Mouse (Mus musculus): Measurements from ENCODE around the gene Kcnk16. TPM values are rescaled to one million over a fixed set of nuclear protein-coding genes. Genes with fewer than 3 reads are reported as not detected.

The Kcnk16 gene
- total RNA-seq, 4 experiments from 2014 or later, result not detected

DNA sequence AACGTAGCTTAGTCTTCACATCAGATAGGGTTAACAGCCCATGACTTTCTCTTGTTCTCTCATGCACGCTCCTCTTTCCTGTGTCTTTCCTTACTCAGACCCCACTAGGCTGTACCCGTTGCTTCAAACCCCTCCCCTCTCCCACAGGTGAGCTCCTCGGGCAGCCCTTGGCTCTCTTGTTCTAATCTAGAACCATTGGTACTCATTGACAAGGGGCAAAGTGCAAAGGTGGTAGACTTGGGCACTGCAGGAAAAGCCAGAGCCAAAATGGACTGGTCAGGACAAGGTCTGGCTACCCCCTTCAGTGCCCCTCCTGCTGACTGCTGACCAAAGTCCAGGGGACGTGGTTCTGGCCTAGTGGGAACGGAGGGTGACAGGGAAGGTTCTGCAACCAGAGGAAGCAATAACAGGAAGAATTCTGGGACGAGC lies 38.9 kb downstream of the Kcnk16 start:
- DNase-seq (ENCODE audit: low spot score), result no peak

DNA sequence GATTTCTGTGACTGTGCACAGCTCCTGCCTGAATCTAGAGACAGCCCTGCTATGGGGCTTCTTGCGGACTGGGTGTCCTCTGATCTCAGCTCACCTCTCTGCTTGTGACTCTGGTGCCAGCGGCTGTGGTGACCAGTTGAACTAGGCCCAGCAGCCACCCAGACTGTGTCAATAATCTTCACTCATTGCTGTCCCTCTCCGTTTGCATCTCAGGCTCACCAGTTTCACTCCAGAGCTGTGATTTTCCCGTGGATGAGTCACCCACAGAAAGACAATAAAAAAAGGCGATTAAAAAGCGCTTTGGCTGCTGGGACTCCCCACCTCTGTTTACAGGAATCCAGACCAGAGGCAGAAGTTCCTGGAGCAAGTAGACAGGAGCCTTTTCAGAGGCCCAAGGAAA lies 39.6 kb downstream of the Kcnk16 start:
- DNase-seq (ENCODE audit: low spot score), result no peak

DNA sequence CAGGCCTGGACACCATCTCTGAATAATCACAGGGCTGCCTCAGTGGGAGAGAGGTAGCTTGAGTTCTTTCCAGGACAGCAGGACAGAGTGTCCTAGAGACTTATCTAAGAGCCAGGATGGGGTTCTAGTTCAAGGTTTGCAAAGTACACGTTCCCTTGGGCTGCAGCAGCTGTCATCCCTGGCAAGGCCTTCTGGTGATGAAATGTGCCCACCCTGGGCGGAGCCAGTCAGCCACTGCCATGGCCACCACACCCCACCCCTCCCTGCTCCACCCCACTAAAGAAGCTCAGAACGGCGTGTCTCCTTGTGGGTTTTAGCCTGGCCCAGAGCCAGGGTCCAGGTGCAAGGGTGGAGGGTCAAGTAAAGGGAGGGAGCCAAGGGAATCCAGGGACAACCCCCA lies 40.7 kb downstream of the Kcnk16 start:
- DNase-seq (ENCODE audit: low spot score), result no peak

DNA sequence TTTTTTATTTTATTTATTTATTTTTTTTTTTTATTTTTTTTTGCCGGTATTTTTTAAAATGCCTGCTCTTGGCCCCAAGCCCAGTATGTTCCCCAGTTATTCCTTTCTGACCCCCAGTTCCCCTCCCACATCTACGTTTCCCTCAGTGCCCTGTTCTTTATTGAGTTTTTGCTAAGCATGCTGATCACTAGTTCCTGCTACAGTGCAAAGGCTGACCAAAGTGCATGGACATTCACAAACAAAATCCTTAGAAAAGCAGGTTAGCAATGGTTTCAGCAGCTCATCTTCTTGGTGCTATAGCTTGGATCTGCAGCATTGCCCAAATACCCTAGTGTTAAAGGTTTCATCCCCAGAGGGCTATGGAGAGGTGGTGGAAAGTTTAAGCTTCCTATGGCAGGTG lies 42.0 kb downstream of the Kcnk16 start:
- DNase-seq (ENCODE audit: low spot score), result no peak

DNA sequence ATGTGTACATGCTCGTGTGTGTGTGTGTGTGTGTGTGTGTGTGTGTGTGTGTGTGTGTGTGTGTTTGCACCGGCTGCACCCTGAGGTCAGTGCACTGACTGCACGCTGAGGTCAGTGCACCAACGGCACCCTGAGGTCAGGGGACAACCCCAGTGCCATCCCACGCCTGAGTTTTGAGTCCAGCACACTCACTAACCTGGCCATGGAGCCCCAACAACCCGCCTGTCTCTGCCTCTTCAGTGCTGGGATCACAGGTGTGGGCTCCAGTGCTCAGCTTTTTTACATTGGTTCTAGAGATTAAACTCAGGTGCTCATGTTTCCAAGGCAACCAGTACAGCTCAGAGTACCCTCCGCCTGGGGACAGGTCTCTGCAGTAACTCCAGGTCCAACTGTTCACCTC lies 42.5 kb downstream of the Kcnk16 start:
- DNase-seq (ENCODE audit: low spot score), result no peak

DNA sequence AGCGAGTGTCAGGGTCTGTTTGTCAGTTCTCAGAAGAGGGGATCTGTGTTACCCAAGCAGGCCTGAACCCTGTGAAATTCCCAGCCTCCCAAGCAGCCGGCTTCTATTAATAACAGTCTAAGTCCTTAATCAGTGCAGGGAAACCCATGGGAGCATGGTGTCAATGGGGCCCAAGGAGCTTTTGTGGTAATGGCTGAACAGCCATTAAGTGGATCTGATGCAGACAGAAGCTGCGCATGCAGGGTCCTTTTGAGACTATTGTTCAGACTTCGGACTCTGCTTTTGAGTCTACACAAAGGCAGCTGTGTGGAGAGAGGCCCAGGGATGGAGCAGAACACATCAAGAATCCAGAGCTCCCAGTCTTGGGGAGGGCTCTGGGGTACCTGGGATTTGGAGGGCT lies 43.5 kb downstream of the Kcnk16 start:
- no peak for DNase-seq (ENCODE audit: low spot score)

DNA sequence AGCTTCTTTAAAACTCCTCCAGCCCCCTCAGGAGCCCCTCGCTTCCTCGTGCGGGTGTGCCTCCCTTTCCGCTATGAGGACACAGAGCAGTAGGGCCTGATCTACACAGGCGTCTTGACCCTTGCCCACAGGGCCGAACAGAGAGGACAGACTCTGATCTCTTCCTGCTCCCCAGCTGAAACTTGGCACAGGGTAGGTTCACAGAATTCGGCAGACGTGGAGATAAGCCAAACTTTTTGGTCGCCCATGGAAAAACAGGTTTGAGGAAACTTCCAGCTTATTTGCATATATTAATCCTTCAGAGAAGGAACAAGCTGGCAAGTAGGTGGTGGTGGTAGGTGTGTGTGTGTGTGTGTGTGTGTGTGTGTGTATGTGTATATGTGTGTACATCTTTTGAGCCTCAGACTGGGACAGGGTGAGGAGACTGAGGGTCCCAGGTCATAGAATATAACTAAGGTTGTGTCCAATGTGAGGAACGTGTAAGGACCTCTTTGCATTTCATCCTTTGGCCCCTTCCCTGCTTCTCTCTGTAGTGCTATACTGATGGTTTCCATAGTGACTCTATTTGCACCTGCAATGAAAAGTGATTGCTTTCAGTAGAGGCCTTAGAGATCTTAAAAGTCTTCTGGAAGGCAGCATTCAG lies 44.3 kb downstream of the Kcnk16 start:
- DNase-seq (ENCODE audit: low spot score), result no peak

DNA sequence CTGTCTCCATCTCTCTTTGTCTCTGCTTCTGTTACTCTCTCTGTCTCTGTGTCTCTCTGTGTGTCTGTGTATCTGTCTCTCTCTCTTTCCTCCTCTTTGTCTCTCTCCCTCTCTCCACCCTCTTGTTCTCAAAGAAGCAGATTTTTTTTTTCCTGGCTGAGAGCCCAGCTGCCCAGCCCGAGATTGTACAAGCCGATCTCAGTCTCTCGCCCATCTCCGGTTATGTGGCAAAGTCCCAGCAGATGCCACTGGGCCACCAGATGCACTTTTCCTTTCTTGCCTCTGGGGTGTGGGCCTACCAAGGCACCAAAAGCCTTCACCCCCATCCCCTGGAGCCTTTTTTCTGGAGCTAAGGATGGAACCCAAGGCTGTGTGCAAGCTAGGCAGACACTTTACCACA lies 44.8 kb downstream of the Kcnk16 start:
- no peak for DNase-seq (ENCODE audit: low spot score)

DNA sequence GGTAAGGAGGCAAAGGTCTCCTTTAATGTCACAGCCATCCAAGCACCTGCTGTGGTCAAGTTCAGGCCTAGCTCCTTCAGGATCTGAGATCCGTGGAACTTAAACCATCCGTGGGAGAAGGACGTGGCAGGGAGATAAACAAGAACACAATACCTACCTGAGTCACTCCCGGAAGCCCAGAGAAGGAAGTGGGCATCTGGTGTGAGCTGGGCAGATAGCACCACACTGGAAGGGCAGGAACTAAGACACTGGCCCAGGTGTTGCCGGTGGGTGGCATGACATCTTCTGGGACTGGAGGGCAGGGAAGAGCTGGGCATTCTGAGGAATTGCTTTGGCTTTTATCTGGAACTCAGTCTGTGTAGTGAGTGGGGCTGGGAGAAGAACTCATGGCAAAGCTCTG lies 45.7 kb downstream of the Kcnk16 start:
- DNase-seq (ENCODE audit: low spot score), result no peak

DNA sequence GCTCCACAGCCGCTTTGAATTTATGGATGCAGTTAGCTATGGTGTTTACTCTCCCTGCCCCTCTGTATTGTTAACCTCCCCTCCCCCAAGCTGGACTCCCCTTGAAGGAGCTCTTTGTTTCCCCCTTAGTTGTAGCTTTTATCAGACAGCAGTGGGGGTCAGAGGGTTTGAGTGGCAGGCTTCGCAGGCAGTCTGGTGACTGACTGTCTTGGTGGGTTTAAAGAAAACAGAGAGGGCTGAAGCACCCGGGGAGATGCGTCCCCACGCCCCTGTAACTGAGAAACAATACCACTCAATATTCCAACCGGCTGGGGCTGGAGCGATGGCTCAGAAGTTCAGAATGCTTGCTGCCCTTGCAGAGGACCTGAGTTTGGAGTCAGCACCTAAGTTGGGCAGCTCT lies 47.9 kb downstream of the Kcnk16 start:
- no peak for DNase-seq (ENCODE audit: low spot score)

DNA sequence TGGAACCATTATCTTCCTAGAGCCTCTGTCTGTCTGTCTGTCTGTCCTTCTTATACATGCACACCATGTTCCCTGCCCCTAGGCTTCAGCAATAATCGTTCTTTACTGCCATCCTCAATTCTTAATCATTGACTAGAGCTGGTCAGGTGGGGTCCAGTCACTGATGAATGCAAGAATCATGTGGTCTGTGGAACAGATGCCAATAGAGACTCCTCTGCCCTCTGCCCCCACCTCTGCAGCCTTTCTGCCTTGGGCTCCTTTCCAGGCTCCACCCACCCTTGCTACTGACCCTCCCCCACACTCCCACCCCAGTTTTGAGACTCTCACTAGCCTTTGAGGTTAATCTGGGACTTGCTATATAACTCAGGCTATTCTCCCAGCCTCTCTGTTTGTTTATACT lies 49.1 kb downstream of the Kcnk16 start:
- DNase-seq (ENCODE audit: low spot score), result no peak

DNA sequence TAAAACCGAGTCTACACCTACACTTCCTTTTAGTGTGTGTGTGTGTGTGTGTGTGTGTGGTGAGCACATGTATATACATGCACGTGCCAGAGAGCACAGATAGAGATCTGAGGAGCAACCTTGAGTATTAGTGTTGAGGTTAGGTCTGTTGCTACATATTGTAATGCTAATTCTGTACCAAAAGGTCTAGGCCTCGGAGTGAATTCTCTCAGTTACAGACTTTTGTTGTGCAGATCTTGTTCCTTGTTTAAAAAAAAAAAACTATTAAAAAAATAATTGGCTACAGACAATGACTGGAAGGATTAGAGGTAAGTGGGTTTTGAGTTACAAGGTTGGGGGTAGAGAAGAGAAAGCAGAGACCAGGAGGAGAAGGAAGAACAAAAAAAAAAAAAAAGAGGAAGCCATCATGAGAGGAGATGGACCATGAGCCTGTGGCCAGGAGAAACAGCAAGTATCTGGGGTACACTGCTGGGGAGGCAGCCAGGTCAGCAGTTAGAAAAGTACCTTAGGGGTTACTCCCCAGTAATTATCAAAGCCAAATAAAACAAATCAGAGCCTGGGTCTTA lies 51.6 kb downstream of the Kcnk16 start:
- DNase-seq (ENCODE audit: low spot score), result no peak

DNA sequence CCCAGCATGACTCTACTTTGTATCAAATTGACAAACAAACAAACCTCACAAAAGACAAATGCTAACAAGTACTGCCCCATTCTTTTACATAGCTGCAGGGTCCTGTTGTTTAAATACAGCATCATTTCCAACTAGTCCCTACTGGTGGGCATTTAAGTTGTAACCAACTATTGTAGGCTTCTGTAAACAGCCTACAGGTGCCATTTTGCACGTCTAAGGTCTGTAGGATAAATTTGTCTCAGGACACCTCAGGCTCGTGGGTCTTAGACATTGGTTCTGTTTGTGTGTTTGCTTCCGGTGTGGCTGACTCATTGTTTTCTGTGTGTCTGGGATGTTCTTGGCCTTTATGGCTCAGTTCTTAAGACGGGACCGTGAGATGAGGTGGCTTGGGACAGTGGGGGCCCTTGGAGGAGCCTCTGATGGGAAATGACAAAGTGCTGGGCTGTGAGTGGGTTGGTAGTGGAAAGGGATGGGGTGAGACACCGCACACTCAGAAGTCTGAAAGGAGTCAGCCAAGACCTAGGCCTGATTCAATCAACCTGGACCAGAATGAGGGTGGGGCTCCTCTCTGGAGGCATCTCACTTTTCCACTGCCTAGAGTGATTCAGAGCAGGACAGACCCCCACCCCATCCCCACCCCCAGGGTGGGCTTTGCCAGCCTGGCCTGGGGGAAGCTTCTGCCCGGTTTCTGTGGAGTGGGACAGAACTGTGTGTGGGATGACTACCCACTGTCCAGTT lies 52.3 kb downstream of the Kcnk16 start:
- DNase-seq (ENCODE audit: low spot score), result no peak

DNA sequence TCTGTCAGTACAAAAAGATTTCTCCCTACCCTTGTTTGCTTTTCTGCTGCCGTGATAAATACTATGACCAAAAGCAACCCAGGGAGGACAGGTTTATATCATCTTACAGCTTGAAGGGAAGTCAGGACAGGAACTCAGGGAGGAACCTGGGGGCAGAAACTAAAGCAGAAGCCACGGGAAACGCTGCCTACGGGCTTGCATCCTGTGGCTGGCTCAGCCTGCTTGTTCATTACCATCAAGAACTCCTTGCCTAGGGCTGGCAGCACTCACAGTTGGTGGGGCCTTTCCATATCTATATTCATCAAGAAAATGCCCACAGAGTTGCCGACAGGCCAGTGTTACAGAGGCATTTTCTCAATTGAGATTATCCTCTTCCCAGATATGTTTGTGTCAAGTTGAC lies 53.2 kb downstream of the Kcnk16 start:
- DNase-seq (ENCODE audit: low spot score), result no peak

DNA sequence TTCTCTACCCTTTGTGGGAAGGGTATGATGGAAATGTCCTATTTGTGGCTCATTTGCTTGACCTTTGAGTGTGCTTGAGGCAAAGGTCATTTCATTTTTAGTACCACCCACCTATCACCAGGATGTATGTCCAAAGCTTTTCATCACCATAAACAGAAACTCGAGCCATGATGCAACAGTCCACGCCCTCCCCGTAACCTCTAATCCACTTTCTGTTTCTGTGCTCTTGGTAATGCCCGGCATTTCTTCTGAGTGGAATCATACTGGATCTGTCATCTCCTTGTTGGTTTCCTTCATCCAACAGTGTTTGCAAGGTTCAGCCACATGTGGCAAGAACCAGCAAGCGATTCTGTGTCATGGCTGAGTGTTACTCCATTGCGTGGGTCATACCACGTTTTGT lies 54.9 kb downstream of the Kcnk16 start:
- no peak for DNase-seq (ENCODE audit: low spot score)

DNA sequence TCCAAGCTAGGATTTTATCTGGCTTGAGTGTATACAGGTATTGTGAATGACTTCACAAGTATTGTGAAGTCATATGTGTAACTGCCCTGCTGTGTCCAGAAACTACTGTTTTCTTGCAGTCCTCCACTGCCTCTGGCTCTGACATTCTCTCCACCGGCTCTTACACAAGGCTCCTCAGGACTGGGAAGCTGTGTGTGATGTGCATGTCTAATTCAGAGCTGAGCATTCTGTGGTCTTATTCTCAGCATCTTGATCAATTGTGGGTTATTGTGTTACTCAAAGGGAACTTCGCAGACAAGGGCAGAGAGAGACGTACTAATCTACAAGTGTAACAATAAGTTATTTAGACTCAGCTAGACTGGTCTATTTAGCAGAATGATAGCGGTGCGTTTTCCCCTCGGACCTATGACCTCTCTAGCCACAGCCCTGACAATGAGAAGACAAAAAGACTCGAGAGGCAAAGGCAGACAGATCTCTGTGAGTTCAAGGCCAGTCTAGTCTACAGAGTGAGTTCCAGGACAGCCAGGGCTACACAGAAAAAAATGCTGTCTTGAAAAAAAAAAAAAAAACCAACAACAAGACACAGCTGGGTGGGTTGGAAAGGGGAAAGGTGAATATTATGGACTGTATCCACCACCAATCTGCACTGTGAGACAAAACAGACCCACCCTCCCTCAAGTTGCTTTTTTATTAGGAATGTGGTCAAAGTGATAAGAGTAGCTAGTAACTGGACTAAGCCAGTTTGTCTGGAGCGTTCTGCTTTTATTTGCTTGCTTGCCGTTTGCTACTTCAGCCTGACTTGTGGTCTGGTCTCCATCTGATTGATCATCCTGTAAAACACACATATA lies 57.0 kb downstream of the Kcnk16 start:
- DNase-seq (ENCODE audit: low spot score), result no peak

Other genes with a start within 250 kb of the Kcnk16 start
- 1 to 10 TPM; 2.6 to 3.2 (median 2.7) TPM for gene Saysd1, start 130.7 kb downstream of the Kcnk16 start, total RNA-seq (2022)
- 1 to 10 TPM in 1 of 4 experiments, under 1 TPM in 3; 0.52 to 1.3 (median 0.75) TPM for gene Kcnk5, start 87.4 kb downstream of the Kcnk16 start, total RNA-seq (2022)
- 10 to 100 TPM; 35.5 to 58.5 (median 43.4) TPM for gene Nudt13, start 25.5 kb upstream of the Kcnk16 start, total RNA-seq (2022)
- 10 to 100 TPM; 38.3 to 42.0 (median 39.9) TPM for gene Ecd, start 78.9 kb upstream of the Kcnk16 start, total RNA-seq (2022)
- 10 to 100 TPM; 30.1 to 32.7 (median 30.5) TPM for gene Fam149b, start 79.0 kb upstream of the Kcnk16 start, total RNA-seq (2022)
- gene Dnajc9, start 119.7 kb upstream of the Kcnk16 start, total RNA-seq (2022), result 10 to 100 TPM; 10.7 to 13.7 (median 12.1) TPM
- 10 to 100 TPM; 75.0 to 83.1 (median 78.0) TPM for gene Mrps16, start 124.4 kb upstream of the Kcnk16 start, total RNA-seq (2022)
- gene Cfap70, start 183.0 kb upstream of the Kcnk16 start, total RNA-seq (2022), result not detected
- 10 to 100 TPM; 49.3 to 61.6 (median 56.0) TPM for gene Anxa7, start 210.9 kb upstream of the Kcnk16 start, total RNA-seq (2022)
- under 1 TPM; 0.31 to 0.65 (median 0.38) TPM for gene Mss51, start 227.7 kb upstream of the Kcnk16 start, total RNA-seq (2022)